Mouse (Mus musculus) heart, postnatal 10 days (tissue): ENCODE data around the gene Gm4131. TPM values are rescaled to one million over a fixed set of nuclear protein-coding genes. Genes with fewer than 3 reads are reported as not detected.
A peak's percentile ranks its signal among the peaks of the same experiment; 100 is the strongest.

Experiments used
- DNase-seq, 2 experiments: peaks; one replicate each; pipeline ENCODE4 v3.0.0; 2021
- intact Hi-C: fragments of 180-260 bp; cut with DNase I; formaldehyde crosslinking; loops from one replicate; pipeline ENCODE4 v1.15.1; 2025
- total RNA-seq, 2 experiments: library from RNA; stranded (reverse); gene quantifications; 2 replicates each; pipeline ENCODE4 v1.2.3; 2021

Gm4131 gene
- total RNA-seq, 2 experiments from 2014 or later: not detected

DNA sequence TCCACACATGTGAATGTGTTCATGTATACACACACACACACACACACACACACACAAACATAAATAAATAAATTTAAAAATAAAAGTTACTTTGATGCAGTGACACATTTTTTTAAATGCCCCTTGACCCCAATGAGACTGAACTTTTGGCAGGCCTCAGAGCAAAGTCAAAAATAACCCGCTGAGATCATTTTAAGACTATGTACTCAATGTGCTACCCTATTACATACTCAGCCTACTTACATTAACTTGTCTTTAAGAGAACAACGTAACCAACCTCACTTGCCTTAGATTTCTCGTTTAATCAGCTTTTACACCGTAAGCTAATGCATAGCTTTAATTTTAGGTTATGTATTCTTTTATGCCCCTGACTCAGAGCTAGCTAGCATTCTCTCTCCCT, 13.9 kb downstream of the Gm4131 start:
- intact Hi-C loops: loop anchor here (5.0 kb wide), 1 partner anchor 55 kb away; no protein-coding TSS in a partner anchor
- no peak for DNase-seq

DNA sequence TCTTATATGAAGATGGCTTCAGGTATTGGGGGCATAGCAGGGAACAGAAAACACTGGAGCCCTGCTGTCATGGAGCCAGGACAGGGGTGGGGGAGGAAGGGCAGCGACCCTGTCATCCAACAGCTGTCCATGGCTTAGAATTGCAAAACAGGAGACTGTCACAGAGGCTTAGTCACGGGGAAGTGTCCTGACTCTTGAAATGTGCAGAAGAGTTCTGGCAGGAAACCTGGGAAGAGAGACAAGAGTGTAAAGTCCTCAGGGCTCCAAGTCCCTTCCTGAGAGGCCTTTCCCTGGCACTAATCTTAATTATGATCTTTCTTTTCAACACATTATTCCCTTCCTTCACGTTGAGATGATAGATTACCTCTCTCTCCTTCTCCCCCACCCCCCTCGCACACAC, 16.6 kb downstream of the Gm4131 start:
- no peak for DNase-seq
- intact Hi-C loops: loop anchor here (5.0 kb wide), 1 partner anchor 53 kb away; no protein-coding TSS in a partner anchor

DNA sequence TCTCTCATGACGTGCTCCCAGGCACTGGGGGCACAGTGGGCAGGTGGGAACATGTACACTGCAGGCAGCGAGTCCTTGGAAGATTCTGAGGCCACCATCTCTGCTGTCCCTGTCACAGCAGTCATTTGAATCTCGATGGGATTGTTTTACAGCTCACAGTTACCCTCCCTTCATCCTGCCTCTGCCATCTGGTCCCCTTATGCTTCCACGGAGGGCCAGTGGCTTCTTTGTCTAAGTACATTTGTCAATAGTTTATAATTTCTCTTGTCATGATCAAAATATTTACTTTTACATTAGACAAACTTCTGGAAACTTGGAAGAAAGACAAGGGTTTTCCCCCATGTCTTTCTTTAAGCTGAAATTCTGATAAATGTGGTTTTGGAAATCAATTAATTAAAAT, 20.0 kb downstream of the Gm4131 start:
- intact Hi-C loops: no loop called here
- DNase-seq: no peak

DNA sequence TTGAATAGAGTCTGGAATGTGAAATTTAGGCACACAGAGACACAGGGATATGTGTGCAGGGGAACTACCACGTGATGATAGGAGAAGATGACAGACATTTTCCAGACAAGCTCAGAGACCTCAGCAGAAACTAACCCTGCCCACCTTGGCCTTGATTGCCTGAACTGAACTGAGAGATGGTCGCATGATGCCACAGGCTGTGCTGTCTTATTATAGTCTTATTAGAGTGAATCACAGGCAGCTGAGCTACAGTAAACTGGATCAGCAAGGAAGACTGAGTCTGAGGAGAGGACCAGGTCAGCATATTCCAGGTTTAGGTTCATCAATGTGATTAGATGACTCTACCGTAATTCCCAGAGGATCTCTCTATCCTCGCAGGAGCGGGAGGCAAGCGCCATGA, 20.4 kb downstream of the Gm4131 start:
- intact Hi-C loops: no loop called here
- no peak for DNase-seq

DNA sequence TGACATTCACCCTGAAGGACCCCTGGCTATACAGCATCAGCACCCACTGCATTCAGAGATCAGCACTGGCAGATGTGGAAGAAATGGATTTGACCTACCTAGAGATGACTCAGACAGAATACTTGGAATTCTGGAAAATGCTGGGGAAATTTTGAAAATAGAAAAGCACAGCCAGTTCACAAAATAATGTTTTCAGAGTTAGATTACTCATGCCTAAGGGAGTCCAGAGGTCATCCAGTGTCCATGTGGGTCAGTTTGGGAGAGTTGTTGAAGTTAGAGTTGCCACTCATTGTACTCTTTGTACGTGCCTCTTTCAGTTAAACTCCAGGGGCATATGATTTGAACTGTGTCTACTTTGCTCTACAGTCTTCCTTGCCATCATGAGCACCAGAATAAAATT, 25.0 kb downstream of the Gm4131 start:
- DNase-seq: no peak

DNA sequence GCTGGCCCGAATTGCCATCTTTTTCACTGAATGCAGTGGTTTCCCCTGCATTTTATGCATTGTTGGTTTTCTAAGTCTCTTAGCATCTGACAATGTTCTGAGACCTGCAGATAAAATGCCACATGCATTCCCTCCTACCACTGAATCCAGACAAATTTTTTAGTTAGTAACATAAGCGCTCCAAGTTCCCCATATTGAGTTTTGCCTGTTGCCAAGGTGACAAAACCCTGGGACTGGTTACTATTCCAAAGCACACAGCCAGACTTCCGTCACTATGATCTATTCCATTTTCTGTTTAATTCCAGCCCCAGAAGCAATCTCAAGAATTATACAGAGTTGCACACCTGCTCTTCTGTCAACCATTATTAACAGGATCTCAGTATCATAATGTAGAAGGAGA, 26.9 kb downstream of the Gm4131 start:
- peak in 1 of 2 experiments; percentile 18 for DNase-seq
- intact Hi-C loops: no loop called here

More for the DNA sequence above, 25.0 kb downstream of the Gm4131 start:
- intact Hi-C loops: no loop called here

DNA sequence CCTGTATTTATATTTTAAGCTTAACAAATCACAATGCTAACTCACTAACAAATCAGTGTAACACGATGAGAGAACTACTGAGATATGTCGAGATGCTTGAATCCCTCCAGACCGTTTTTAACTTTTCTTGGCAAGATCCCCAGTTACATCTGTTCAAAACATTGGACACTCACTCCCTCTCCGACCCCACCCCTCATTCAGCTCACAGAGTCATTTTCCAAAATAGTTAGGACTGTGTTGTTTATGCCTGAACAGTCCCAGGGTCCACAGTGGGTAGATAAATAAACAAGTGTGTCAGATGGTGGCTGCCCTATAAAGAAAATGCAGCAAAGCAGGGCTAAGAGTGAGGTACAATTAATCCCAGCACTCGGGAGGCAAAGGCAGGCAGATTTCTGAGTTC, 29.7 kb downstream of the Gm4131 start:
- intact Hi-C loops: no loop called here
- DNase-seq: peak in 1 of 2 experiments; percentile 9

DNA sequence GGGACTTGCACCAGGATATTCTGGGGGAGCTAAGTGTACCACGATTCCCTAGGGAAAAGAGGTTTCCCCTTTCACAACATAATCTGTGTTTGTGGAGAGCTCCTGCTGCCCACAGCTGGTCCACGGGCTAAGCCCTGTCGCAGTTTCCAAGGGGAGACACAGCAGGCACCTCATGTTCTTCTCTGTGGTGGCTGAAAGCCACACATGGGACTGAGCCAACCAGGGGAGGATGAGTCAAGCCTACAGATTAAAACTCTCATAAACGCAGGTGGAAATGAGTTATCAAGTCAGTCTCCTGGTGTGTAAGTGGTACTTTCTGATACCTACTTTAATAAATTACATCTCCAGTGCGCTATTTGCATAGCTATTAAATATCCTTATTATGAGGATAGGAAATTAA, 30.6 kb downstream of the Gm4131 start:
- peak in 1 of 2 experiments; percentile 15 for DNase-seq
- intact Hi-C loops: no loop called here

DNA sequence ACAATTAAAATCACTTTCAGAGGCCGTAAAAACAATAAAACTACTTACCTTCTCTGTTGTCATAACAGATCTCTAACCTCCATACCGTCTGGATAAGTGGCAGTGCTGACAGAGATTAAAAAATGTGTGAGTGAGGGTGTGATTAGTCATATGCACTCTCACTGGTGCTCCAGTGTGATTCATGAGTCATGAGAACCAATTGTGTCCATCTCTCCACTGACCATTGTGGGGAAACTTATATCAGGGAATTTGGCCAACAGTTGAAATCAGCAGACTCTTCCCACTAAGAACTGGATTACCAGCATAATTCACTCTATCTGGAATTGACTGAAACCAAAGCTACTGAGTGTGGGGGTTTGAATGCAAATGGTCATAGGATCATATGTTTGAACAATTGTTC, 35.8 kb downstream of the Gm4131 start:
- DNase-seq: no peak
- intact Hi-C loops: no loop called here

DNA sequence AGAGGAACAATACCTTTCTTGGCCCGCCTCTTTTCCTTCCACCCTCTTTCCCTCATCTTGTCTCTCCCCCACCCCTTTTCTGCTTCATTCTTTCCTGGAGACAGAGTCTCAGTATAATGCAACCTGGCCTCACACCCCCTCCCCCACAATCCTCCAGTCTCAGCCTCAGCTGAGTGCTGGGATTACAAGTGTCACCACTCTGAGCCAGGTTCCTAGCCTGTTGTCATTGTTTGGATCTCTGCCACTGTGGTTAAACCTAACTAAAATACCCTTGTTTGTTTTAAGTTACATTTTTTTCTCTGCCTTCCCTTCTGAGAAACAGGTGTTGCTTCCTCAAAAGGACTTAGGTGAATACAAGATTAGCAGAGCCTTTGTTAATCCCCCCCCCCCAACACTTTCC, 53.9 kb downstream of the Gm4131 start:
- DNase-seq: no peak
- intact Hi-C loops: no loop called here

DNA sequence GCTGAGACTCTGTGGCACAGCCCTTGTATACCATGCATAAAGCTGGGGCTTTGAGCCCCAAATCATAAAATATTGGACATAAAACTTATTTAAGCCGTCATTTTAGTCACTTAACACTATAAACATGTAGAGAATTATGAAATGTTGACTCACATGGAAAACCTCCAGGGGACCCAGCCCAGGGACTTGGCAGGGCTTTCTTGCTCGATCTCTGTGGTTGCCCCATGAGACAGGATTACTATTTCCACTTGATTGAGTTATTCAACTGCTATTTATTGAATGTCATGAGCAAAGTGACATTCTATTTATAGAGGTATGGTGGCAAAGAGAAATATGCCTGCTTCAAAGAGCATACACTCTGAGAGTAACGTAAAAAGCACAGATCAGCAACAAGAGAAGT, 57.4 kb downstream of the Gm4131 start:
- intact Hi-C loops: loop anchor here (2.0 kb wide), 1 partner anchor 21 kb away; no protein-coding TSS in a partner anchor
- peak; percentile 42 to 52 for DNase-seq

DNA sequence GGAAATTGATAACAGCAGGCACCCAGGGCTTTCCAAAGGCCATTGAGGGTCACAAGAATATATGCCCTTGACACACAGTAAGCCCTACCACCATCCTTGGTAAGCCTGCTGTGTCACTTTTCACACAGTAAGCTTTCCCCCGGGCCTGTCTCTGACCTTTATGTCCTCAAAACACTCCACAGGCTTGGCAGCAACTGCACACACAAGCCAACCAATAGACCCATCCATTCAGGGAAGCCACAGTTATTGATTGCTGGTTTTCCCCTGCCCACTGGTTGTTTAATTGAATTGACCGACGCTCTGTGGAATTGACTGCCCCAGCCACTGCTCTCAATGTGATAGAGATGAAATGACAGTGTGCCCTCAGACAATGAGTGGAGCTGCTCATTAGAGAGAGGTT, 60.5 kb downstream of the Gm4131 start:
- intact Hi-C loops: no loop called here
- no peak for DNase-seq

DNA sequence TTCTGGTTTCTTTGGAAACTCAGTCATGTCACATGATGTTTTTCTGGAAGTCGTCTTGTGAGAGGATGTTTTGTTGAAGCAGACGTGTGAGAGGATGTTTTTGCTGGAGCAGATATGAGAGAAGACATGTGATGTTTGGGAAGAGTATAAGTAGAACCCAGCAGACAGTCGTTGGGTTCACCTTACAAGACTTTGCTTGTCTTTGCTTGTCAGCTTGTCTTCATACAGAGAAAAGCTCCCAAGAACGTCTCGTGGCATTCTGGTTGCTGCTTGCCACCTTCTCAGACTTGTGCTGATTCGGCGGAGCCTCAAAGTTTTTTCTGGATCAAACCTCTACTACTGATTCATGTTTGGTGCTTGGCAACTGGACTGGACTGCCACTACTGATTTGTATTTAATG, 69.3 kb downstream of the Gm4131 start:
- DNase-seq: no peak
- intact Hi-C loops: loop anchor here (5.0 kb wide), 1 partner anchor 55 kb away; no protein-coding TSS in a partner anchor

DNA sequence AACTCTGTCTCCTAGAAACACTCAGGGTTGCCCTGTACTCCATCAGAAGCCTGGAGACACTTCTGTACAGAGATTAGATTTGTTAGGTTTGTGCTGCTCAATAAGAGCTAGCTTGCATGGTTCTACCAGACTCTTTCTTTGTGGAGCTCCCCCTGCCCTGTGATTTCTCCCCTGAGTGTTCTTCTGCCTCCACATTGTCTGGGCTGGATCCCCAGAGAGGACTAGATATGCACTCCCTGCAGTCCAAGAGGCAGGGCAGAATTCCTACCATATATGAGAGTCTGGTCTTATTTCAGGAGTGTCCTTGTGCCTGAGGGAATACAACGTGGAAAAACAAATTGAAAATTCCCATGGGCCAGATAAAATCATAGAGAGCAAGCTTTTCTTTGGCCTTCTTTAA, 70.2 kb downstream of the Gm4131 start:
- intact Hi-C loops: loop anchor here (5.0 kb wide), 1 partner anchor 56 kb away; no protein-coding TSS in a partner anchor
- no peak for DNase-seq

DNA sequence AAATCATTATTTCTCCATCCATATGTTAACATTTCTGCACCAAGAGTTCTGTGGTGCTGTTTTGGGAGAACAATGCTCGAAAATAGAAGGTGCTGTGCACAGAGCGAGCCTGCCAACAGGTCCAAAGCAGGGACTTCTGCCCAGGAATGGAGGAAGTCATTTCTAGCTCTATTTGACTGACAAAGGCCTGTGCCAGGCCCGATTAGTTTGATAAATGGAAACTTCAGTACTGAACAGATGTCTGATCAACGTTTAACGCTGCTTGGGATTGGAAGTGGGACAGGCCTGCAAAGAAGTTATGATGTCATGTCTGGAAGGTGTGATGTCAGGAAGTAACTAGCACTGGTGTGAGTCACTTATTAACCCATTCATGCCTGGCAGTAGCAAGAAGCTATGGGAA, 73.3 kb downstream of the Gm4131 start:
- intact Hi-C loops: loop anchor here (2.0 to 5.0 kb wide), 3 partner anchors 113 to 481 kb away; no protein-coding TSS in a partner anchor

DNA sequence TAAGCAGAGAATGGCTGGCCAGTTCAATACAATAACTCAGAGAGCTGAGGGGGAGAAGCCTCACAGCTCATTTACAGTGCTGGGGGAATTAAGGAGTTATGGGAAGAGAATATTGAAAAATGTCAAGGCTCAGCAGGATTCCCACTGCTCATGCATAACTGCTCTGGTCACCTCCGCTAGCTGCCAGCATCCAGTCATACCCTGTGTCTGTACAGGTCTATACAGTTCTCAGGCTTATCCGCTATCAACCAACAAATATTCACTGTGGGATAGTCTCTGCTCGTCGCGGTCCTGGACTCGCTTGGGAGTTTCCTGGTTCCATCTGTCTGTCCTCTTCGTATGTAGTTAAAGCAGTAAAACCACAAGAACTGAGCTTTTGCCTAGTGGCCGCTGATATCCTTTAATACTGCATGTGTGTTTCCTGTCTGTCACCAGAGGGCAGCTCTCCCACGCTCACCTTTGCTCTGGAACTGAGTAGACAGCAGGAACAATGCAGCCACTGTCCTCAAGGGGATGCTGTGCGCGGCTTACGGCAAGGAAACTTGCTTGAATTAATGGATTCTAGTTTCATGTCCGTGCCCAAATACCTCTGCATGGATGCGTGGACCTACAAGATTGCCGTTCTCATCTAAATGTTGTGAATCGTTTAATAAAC, 74.4 kb downstream of the Gm4131 start:
- intact Hi-C loops: loop anchor here (2.0 to 5.0 kb wide), 3 partner anchors 114 to 482 kb away; no protein-coding TSS in a partner anchor
- peak; percentile 81 to 85 for DNase-seq

More for the DNA sequence above, 73.3 kb downstream of the Gm4131 start:
- no peak for DNase-seq

DNA sequence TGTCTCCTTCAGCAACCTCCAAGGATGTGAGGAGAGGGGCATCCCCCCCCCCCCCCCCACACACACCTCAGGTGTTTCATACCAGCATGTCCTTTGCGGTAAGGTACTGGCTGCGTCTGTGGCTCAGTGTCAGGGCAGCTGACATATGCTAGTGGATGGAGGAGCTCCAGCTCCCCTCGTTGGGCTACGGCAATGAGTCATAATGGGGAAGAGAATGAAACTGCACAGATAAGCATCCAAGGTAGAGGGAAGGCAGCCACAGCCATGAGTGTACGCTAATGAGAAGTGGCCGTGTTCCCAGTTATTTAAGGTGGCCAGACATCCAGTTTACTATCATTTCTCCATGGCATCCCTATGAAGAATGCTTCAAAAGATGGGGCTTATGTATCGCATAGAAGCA, 78.5 kb downstream of the Gm4131 start:
- intact Hi-C loops: loop anchor here (2.0 kb wide), 1 partner anchor 21 kb away; no protein-coding TSS in a partner anchor
- no peak for DNase-seq

DNA sequence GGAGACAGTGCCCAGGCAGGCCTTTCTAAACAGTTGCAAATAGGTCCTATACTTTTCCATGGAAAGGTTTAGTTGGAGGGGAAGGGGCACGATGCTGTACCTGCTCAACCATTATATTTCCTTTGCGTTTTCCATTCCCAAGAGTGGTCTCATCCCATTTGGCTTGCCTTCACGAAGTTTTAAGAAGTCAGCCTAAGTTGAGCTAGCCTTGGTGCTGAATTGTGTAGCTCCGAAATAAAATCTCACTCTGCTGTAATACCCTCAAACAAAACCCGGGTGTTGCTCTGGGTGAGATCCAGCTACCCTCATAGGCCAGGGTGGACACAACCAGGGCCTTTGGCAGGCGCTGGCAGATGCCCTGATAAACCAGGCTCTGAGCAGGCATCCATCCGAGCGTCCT, 85.3 kb downstream of the Gm4131 start:
- no peak for DNase-seq
- intact Hi-C loops: no loop called here

DNA sequence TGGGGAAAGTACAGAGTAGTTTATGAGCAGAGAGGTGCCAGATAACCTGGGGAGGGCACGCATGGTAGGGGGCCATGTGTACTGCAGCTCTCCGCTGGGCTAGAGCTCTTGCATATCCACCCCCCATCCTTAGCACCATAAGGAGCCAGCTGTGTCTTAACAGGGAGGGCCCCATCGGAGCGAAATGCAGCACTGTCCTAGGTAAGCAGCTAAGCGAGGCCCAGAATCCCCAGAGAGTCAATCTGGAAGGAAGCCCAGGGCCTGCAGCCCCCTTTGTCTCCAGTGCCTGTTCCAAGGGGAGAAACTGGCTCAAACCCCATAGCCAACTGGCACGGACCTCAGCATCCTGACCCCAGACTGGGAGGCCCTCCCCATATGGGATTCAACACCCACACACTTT, 87.3 kb downstream of the Gm4131 start:
- no peak for DNase-seq
- intact Hi-C loops: no loop called here

DNA sequence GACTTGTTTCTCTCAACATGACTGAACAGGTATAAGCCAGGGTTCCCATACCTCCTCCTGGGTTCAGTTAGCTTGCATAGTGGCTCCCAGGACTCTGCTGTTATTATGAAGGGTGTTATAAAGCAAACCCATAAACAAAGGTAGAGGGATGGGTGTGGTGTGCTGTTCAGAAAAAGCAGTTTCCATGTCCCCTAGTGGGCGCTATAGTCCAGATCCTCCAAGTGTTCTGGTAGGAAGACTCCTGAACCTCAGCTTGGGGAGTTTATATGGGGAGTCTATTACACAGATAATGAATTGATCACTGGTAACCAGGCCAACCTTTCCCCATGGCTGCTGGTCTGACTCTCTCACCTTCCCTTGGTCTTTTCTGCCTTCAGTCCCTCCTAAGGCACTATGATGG, 92.2 kb downstream of the Gm4131 start:
- no peak for DNase-seq

DNA sequence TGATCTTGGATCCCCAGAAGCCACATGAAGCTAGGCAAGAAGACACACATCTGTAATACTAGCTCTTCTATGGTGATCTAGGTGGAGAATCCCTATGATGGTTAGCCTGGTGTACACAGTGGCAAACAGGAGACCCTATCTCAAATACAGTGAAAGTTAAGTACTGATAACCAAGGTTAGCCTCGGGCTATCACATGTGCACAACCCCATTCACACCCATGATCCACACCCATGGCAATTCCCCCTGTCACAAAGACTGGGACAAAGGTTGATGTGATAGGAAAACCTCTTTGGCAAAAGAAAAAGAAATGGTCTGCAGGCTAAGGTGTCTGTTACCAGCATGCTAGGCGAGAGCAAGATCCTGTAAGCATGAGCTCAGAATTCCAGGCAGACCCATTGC, 94.7 kb downstream of the Gm4131 start:
- intact Hi-C loops: no loop called here

More for the DNA sequence above, 92.2 kb downstream of the Gm4131 start:
- intact Hi-C loops: no loop called here

DNA sequence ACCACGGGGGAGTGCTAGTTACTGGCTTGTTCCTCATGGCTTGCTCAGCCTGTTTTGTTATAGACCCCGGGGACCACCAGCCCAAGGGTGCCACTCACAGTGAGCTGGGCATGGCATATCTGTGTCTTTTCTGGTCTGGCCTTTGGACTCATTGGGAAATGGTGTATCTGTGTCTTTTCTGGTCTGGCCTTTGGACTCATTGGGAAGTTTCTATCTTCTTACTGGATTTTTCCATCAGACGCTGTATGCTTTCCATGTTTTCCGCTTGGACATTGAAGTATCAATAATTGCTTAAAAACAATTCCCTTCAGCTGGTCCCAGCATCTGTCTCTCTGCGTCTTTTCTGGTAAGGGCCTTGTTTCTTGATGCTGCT, 98.0 kb downstream of the Gm4131 start:
- no peak for DNase-seq
- intact Hi-C loops: no loop called here

More for the DNA sequence above, 94.7 kb downstream of the Gm4131 start:
- DNase-seq: no peak
